Mouse (Mus musculus): ENCODE results near the gene Bmpr1b.

Bmpr1b gene

DNA sequence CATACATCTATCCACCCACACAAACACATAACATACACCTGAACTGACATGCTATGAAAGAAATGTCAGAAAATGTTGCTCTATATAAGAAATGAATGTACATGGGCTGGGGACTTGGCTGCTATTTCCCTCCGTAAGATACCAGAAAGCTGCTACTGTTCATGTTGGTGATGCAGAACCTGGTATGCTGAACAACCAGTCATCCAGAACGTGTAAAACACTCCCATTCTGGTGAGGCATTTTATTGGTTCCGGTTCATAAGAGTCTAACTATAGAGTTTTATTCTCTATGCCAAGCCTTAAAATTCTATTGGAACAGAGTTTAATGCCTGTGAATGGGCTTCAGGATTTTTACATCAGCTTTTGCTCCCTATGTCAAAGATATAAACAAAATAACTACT, 55.0 kb downstream of the Bmpr1b start:
- DNase-seq (ENCODE audit: low read depth, low spot score), result no peak

DNA sequence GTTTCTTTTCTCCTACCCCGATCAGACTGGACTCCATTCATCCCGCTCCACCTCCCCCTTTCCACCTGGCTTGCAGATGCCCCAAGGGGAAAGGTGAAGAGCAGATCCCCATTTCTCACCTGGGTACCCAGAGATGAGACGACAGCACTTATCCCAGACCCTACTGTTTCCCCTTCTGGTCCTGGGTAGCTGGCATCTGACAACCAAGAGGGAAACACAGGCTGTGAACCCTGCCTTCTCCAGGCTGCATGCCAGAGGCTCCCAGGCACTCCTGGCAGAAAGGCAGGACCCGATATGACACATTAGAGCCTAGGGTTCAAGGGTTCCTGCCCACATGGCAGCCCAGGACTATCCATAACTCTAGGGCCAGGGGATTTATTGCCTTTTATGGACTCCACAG, 56.0 kb downstream of the Bmpr1b start:
- no peak for DNase-seq (ENCODE audit: low read depth, low spot score)

DNA sequence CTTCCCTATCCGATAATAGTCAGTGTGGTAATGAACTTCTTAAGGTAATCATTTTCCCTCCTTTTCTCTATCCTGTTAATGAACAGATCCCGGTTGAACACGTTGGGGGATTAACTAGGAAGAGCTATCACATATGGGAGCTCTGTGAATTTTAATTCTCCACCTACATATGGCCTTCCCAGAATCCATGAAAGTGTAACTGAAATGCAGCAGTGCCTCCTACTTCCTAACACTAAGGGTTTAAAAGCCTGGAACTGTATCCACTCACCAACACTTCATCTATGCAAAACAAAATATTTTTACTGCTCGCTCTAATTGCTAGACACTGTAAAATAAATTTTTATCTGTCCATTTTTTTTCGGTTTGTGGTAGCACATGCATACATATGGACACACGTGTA, 63.0 kb downstream of the Bmpr1b start:
- DNase-seq (ENCODE audit: low read depth, low spot score), result no peak

DNA sequence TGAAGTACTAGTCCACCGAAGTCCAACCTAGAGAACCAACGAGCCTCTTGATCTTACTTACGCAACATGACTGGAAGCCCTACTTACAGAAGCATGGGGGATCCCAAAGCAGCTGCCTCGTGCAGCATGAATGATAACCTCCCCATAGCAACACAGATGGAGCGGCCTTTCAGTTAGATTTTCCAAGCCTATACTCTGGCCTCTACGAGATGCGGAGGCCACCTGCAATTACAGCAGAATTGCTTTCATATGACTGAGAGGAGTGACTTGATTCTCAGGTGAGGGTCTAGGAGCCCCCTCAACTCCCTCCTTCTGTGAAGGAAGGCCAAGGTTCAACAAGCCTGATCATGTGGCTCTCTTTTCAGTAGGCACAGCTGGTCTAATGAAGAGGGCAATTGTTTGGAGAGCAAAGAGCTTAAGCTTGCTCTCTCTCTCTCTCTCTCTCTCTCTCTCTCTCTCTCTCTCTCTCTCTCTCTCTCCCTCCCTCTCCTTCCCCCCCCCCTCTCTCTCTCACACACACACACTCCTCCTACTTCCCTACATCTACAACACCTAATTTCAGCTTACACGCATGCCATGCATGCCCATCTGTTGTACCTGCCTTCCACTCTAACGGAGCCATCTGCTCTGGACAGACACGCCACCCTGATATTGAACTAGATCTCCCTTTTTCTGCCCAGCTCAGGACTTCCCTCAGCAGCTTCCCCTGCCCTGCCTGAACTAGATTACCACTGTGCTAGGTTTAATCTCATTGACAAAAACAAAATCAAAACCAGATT, 65.0 kb downstream of the Bmpr1b start:
- DNase-seq (ENCODE audit: low read depth, low spot score), result no peak

DNA sequence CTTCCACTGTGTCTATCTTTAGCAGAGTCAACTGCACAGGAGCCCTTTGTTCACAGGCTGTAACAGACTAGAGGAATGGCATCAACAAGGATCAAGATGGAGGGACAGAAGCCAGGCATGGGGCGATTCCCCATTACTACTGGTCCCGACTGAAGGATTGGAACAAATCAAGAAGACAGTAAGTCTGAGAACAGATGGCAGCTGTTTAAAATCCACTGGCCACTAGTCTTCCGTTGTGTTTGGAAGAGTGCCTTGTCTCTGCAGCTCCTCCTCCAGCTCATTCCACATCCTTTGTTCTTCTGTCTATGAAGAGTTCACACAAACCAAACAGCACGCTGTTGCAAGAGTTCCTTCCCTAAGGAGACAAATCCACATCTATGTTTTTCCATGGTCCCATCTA, 65.6 kb downstream of the Bmpr1b start:
- no peak for DNase-seq (ENCODE audit: low read depth, low spot score)

DNA sequence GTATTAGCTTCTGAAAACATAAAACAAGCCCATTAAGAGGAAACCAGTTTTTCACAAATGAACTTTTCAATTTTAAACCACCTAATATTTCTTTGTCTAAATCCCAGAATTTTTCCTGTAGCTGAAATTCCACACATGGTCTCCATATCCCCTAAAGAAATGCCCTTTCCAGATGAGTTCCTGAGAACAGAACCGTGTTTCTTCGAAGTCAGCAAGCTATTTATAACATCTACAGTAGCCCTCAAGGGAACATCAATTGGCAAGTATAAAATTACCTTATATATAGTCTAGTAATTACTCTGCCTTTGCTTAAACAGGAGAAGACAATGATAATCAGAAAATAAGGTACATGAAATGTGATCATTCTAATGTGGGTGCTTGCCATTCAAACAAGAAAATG, 70.1 kb downstream of the Bmpr1b start:
- no peak for DNase-seq (ENCODE audit: low read depth, low spot score)

DNA sequence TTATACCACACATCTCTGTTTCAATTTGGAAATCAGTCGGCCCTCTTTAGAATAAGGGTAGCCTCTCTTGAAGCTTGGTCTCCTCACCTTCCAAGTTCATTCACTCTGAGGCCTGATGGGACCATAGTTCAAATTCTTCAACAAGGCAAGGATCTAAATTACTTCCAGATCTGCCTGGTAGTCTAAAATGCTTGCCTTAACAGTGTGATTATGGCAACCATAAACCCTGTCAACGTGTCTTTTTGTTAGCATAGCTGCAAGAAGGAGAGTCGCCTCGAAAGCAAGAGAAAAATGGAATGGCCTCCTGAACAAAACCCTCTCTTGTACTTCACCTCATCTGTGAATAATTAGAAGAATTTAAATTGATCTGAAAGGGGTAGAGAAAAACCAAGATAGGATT, 75.2 kb downstream of the Bmpr1b start:
- DNase-seq (ENCODE audit: low read depth, low spot score), result no peak

DNA sequence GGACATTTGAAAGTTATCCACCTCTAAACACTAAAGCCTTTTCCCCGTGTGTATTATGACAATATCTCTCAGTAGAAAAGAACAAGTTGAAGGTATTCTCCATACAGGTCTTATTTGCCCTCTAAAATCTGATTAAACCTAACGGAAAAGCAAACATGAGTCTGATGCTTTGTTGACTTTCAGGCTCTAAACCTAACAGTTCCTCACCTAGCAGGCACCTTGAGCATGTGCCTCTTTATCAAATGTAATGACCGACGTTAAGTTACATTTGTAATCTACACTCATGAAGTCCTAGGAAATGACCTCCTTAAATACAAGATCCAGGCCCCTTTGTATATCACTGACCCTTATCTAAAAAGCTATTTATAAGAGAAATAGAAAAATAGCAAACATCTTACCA, 79.5 kb downstream of the Bmpr1b start:
- no peak for DNase-seq (ENCODE audit: low read depth, low spot score)

DNA sequence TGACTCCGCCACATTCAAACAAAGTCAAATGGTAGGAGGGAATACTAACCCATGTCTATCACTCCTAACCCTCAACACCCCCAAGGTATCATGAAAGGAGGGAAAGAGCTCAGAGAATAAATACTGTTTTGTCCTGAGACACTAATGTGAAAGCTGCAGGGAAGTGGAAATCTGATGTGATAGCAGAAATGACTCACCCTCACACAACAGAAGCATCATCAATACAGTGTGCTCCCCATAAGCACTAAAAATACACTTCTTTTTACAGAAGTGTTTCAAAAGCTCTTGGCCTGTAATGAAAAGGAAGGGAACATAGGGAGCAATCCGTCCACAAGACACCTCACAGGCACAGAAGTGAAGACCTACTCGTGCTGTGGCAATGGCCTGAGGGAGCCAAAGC, 83.3 kb downstream of the Bmpr1b start:
- DNase-seq (ENCODE audit: low read depth, low spot score), result no peak

DNA sequence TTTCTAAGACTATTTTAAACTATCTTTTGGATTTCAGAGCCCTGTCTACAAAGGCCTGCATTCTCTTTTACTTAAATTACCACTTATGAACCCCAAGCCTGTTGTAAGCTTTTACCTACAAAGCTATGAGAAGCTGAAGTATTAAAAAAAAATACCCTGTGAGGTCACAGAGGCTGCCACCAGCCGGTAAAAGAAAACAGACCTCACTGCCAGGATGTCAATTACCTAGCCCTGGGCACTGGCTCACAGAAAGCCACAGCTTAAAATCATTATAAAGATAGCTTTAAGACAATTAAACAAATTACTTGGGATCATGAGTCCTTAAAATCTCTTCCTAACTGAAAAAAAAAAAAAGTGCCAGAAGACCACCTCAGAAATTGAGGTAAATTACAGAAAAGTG, 85.1 kb downstream of the Bmpr1b start:
- DNase-seq (ENCODE audit: low read depth, low spot score), result no peak

DNA sequence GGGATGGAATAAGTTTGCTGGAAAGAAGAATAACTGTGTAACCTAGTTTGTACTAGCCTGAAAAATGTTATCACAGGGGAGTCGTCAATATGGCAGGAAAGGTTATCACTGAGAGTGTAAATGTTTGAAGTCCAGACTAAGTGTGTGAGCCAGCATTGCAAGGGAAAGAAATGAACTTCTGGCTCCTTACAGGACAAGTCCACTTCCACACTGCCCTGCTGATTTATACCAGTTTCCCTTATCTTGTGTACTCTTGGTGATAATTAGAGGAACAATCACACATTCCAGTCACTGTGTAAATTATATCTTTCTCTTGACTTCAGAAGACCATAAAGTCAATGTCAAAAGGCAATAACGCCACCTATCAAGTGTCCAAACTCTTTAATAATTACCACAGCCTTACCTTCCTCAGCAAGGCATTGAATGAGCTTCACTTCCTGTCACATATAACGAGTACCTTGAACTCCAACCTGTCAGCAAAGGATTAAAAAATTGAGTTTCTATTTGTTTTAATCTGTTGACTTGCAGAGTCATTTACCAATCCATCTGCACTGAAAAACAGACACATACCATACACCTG, 91.4 kb downstream of the Bmpr1b start:
- no peak for DNase-seq (ENCODE audit: low read depth, low spot score)

DNA sequence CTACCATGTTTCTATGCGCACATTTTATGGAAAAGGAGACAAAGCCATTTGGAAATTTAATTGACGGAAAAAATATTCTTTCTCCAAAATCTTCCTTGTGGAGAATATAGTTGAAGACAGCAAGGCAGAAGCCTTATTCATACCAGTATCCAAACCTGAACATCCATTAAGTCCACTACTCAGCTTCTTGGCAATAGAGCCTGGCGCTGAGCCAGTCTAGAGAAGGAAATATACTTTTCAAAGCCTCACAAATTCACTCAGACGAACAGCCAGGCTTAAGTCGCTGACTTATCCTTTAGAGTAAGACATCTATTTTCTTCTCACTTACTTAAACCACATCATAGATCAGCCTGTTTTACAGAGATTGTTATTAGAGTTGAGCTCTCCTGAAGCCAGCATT, 97.6 kb downstream of the Bmpr1b start:
- no peak for DNase-seq (ENCODE audit: low read depth, low spot score)

DNA sequence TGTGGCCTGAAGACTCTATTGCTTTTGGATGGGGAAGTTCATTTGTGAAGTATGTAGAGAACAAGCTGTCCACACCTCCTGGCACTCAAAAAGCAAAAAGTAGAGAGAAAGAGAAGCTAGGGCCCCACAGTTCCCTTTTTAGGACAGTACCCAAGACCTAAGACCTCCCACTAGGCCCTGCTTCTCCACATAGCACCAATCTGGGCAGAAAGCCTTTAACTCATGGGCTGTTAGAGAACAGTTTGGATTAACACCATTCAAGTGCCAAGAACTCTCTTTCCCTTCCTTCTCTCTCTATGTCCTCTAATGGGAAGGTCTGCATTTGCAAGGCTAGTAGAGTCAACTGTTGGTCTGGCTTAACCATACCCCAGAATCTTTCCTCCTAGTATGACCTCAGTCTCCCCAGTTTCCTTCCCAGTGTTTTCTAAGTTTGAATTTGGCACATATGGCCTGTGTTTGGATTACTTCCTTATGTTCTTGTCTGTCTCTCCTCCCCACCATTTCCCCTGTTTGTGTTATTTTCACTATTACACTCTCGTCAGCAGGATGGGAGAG, 102.4 kb downstream of the Bmpr1b start:
- no peak for DNase-seq (ENCODE audit: low read depth, low spot score)

DNA sequence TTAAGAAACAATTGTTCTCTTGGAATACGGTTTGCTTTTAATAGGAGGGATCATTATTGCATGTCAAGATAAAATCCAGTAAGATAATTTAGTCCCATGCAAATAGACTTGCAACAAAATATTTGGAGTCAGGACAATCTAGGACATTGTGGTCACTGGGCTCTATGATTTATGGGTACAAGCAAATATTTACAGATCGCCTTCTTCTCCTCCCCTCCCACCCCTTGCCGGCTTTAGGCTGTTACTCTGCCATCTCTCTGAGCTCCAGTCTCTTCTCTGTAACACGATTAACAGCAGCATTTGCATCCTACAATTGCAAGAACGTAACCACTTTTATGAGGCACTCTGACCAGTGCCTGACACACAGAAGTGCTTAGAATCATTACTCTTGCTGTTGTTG, 104.1 kb downstream of the Bmpr1b start:
- no peak for DNase-seq (ENCODE audit: low read depth, low spot score)

DNA sequence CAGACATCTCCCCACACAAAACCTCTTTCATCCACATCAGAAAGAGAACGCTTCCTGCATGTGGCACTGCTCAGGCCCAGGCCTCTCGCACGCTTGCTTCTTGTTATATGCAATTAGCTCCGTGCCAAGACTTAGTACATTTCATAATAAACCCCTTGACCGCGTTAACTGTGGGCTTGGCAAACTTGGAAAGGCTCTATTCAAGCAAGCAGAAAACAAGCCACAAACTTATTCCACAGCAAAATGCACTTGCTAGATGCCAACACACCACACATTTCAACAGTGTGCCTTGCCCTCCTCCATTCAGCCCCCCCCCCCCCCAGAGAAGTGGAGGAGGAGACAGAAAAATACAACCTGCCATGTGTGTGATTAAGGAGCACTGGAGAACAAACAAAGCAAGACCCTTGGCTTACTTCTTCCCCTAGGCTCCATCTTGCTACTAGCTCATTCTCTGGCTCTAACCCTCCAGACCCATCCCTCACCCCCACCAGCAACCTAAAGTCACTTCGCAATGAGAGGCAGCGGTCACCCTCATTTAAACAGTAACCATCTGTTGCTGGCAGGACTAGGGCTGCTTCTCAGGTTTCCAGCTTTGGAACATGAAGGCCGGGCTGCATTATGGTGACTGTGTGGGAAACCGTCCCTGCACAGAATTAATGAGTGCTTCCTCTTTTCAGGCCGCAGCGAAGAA, 105.5 kb downstream of the Bmpr1b start:
- DNase-seq (ENCODE audit: low read depth, low spot score), result no peak

DNA sequence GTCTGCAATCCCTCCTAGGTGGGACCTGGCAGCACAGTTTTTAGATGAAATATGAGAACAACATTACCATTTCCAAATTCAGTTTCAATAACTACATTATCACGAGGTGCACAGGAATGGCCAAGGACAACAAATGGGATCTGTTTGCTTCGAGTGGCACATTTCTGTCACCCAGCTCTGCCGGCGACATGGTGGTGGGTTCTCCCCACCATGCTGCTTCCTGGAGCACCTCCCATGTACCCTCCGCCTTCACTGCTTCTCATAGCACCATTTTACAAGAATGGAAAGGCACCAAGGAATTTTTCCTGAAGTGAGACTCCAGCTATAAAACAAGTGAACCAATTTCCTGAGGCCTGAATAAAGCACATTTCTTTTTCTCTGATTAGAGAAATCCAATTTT, 108.0 kb downstream of the Bmpr1b start:
- DNase-seq (ENCODE audit: low read depth, low spot score), result no peak

DNA sequence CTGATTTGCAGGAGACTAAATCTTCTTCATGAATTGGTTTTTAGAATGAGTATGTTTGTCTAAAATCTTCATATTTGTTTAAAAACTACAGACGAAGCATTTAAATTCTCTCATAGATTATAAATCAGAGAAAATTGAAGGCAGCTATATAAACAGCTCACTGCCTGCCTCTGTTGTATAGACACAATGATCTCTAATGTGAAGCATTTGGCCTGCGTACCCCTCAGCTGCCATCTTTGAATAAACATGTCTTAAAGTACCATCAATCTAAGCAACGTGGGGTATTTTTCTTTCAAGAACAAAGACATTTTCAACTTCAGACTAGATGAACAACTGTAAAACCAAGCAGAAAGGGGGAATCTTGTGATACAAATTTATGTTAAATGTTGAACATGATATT, 109.3 kb downstream of the Bmpr1b start:
- DNase-seq (ENCODE audit: low read depth, low spot score), result no peak

DNA sequence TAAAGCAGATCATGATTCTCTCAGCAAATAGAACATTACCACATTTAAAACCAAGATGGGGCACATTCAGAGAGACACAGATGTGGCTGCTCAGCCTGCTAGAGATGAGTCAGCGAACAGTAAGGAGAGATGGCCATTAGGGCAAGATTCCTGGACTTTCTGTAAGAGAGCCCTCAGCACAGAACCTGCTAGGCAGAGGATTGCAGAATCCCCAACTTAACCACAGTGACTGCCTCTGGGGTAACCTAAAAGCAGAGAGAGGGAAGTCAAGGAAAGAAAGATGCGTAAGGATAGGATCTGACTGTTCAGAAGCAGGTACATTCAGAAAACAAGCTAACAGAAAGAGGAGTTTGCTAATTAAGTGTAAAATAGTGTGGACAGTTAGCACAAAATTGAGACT, 118.5 kb downstream of the Bmpr1b start:
- DNase-seq (ENCODE audit: low read depth, low spot score), result no peak

DNA sequence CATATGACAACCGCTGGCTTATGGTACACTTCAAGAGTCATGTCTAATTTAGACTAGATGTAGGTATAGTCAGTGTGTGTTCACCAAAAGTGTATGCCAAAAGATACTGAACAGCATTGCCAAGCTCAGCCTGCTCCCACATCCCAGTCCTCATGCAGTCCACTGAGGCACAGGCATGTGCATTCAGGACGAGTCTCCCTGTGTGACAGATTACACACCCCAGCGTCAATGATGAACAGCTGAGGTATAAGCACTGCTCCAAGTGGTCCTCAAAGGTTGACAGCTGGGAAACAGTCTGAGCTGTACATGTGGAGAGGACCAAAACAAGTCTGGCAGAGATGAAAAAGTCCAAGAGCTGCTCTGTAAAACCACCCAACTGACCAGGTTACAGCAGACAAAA, 119.6 kb downstream of the Bmpr1b start:
- no peak for DNase-seq (ENCODE audit: low read depth, low spot score)

DNA sequence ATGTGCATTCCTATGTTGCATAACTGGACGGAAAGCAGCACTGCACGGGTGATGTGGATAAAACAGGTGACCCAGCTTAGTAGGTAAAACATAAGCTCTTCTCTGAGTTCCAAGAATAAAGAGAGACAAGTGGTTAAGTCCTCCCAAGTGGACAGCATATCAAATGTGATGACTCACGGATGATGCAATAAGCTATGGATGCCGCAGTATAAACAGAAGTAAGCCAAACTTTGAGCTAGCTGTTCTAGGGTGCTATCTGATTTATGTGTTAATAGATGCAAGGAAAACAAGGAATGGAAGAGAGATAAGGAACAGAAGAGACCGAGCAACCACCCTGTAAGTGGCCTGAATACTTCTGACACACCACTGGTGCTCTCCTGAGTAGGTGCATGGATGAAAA, 120.1 kb downstream of the Bmpr1b start:
- no peak for DNase-seq (ENCODE audit: low read depth, low spot score)

DNA sequence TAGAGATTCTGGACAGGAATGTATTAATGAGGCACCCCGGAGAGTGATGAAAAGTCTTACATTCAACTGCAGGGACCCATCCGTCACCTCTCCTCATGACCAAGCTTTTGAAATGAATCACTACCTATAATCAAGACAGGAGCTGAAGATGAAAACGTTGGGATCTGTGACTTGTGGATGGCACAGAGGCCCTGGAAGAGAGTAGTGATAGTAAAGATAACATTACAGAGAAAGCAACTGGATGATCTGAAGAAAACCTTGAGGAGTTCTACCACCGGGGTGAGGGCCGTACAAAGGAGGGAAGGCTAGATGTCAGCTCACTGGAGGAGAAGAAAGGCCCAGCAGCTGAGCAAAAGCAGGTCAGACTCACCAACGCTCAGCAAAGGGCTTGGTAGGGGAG, 120.7 kb downstream of the Bmpr1b start:
- DNase-seq (ENCODE audit: low read depth, low spot score), result no peak

DNA sequence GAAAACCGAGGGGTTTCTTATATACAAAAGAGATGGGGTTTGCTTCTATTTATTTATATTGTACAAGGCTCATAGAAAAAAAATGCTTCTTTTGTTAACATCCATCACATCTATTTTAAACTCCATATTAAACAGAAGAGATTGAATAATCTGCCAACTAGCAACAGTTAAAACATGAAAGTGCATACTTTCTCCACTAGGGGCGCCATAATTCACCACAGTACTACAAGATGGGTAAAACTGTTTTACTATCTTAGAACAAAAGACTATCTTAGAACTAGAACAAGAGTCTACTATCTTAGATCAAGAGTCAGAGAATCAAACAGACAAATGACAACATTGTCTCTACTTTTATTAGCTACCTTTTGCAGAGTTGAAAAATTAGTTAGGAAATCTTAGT, 125.8 kb downstream of the Bmpr1b start:
- peak; percentile 28 for DNase-seq (ENCODE audit: low read depth, low spot score)

DNA sequence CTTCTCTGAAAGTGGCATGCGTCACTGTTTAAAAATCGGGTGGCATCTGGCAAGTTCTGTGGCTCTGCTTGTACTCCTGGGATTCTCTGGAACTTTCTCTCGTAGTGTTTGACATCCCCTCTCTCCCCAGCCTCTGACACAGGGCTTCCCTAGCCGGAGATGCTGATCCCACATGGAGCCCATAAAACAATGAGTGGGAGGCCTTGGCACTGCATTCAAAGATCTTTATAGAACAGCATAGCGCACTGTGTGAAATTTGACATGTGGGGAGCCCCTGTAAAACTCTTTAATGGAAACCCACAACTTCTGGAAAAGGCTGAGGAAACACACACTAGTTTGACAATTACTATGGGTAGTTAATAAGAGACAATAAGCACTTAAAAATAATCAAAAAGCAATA, 126.2 kb downstream of the Bmpr1b start:
- DNase-seq (ENCODE audit: low read depth, low spot score), result no peak

All from ZHBTc4 (cell line).